Mouse (Mus musculus): ENCODE measurements around the gene Cfap61. TPM values are rescaled to one million over a fixed set of nuclear protein-coding genes. Genes with fewer than 3 reads are reported as not detected.

The Cfap61 gene
- polyA plus RNA-seq, 1 experiment = not detected

DNA sequence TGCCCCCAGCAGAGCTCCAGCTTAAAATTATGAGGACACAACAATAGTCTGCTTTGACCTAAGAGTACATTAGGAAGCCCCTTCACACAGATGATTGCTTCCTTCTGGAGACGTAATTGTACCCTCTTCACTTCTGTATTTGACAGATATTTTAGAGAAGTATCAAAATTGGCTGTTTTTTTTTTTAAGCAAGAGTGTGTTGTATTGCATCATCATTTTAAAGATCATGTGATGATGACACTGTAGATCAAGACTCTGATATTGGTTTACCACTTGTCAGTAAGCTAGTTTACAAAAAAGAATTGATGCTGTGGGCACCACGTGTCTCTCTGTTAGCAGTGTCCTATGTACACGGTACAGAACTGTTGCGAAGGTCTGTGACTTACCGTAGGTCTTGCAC, 18.1 kb downstream of the Cfap61 start:
- H3K4me1 ChIP-seq (ENCODE audit: control insufficient read depth, insufficient read depth, insufficient read length, low read length) = no peaks in the 10 kb centered on the region
- H3K36me3 ChIP-seq (ENCODE audit: control insufficient read depth, insufficient read depth, low read length) = no peaks in the 10 kb centered on the region
- 69% methylated on average over 5 of the region's 5 CpGs for WGBS
- no peak for TF ChIP-seq POLR2A (IDR thresholded peaks at IDR 0.05; ENCODE audit: low read depth, low read length)
- TF ChIP-seq CTCF (IDR thresholded peaks at IDR 0.05; ENCODE audit: extremely low read depth, insufficient read length, insufficient replicate concordance, low read depth, low read length) = no peak
- no peak overlapping the region for H3K27ac ChIP-seq (ENCODE audit: insufficient read depth, low read depth, low read length)
- no peaks in the 10 kb centered on the region for H3K27me3 ChIP-seq (ENCODE audit: control insufficient read depth, insufficient read depth, low read length)
- no peak overlapping the region for H3K4me3 ChIP-seq (ENCODE audit: low read depth, low read length)

GRCm38 (mm10) chr2:145955844-145956243, 21.3 kb downstream of the Cfap61 start:
- no peaks in the 10 kb centered on the region for H3K27me3 ChIP-seq (ENCODE audit: control insufficient read depth, insufficient read depth, low read length)
- H3K4me3 ChIP-seq (ENCODE audit: low read depth, low read length) = no peak overlapping the region
- H3K36me3 ChIP-seq (ENCODE audit: control insufficient read depth, insufficient read depth, low read length) = no peaks in the 10 kb centered on the region
- no peaks in the 10 kb centered on the region for H3K4me1 ChIP-seq (ENCODE audit: control insufficient read depth, insufficient read depth, insufficient read length, low read length)
- no peak overlapping the region for H3K27ac ChIP-seq (ENCODE audit: insufficient read depth, low read depth, low read length)
- no peak for TF ChIP-seq POLR2A (IDR thresholded peaks at IDR 0.05; ENCODE audit: low read depth, low read length)
- no peak for TF ChIP-seq CTCF (IDR thresholded peaks at IDR 0.05; ENCODE audit: extremely low read depth, insufficient read length, insufficient replicate concordance, low read depth, low read length)
- WGBS = 68% methylated on average over 10 of the region's 10 CpGs

DNA sequence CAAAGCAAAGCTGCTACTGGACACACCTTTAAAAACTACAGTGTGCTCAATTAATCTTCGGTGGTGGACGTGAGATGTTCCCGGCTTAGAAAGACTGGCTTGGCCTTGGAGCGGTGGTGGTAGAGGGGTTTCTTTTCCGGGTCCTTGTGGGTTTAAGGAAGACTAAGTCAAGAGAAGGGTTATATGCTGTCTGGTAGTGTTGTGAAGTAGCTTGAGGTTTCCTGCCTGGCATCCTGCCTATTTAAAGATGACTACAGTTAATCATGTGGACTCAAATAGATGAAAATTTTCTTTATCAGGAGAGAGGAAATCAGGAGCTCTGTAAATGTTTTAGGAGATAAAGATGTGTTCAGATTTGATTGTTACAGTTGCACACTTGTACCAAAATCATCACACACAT, 21.7 kb downstream of the Cfap61 start:
- WGBS = 61% methylated on average over 5 of the region's 5 CpGs
- TF ChIP-seq POLR2A (IDR thresholded peaks at IDR 0.05; ENCODE audit: low read depth, low read length) (no peak), CTCF (IDR thresholded peaks at IDR 0.05; ENCODE audit: extremely low read depth, insufficient read length, insufficient replicate concordance, low read depth, low read length) (no peak)
- Histone ChIP-seq H3K4me3 (ENCODE audit: low read depth, low read length) (no peak overlapping the region), H3K27ac (ENCODE audit: insufficient read depth, low read depth, low read length) (no peak overlapping the region), H3K36me3 (ENCODE audit: control insufficient read depth, insufficient read depth, low read length) (no peaks in the 10 kb centered on the region), H3K4me1 (ENCODE audit: control insufficient read depth, insufficient read depth, insufficient read length, low read length) (no peaks in the 10 kb centered on the region), H3K27me3 (ENCODE audit: control insufficient read depth, insufficient read depth, low read length) (no peaks in the 10 kb centered on the region)

DNA sequence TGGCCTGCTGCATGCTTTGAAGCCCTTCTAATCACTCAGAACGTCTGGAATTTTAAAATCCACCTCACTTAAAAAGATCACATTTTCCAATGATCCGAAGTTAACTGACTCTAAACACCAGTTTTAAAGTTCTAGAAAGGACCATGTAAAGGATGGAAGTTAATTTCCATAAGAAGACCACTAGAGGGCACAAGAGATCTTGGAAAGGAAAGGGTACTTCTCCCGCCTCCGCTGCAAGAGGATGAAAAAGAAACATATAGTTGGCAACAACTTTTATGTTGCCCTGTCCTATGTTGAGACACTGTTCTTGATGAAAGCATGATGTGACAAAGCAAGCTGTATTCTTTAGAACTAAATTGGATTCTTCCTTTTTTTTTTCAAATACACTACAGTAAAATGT, 22.9 kb downstream of the Cfap61 start:
- WGBS = 12% methylated on average over 4 of the region's 4 CpGs
- Histone ChIP-seq H3K27me3 (ENCODE audit: control insufficient read depth, insufficient read depth, low read length) (no peaks in the 10 kb centered on the region), H3K4me3 (ENCODE audit: low read depth, low read length) (no peak overlapping the region), H3K4me1 (ENCODE audit: control insufficient read depth, insufficient read depth, insufficient read length, low read length) (no peaks in the 10 kb centered on the region), H3K36me3 (ENCODE audit: control insufficient read depth, insufficient read depth, low read length) (no peaks in the 10 kb centered on the region), H3K27ac (ENCODE audit: insufficient read depth, low read depth, low read length) (no peak overlapping the region)
- TF ChIP-seq POLR2A (IDR thresholded peaks at IDR 0.05; ENCODE audit: low read depth, low read length) (no peak), CTCF (IDR thresholded peaks at IDR 0.05; ENCODE audit: extremely low read depth, insufficient read length, insufficient replicate concordance, low read depth, low read length) (no peak)

- WGBS = 80% methylated on average over 6 of the region's 6 CpGs
- H3K36me3 ChIP-seq (ENCODE audit: control insufficient read depth, insufficient read depth, low read length) = no peaks in the 10 kb centered on the region
- no peak overlapping the region for H3K4me3 ChIP-seq (ENCODE audit: low read depth, low read length)
- TF ChIP-seq CTCF (IDR thresholded peaks at IDR 0.05; ENCODE audit: extremely low read depth, insufficient read length, insufficient replicate concordance, low read depth, low read length) (no peak), POLR2A (IDR thresholded peaks at IDR 0.05; ENCODE audit: low read depth, low read length) (no peak)
- H3K4me1 ChIP-seq (ENCODE audit: control insufficient read depth, insufficient read depth, insufficient read length, low read length) = no peaks in the 10 kb centered on the region
- H3K27me3 ChIP-seq (ENCODE audit: control insufficient read depth, insufficient read depth, low read length) = no peaks in the 10 kb centered on the region
- no peak overlapping the region for H3K27ac ChIP-seq (ENCODE audit: insufficient read depth, low read depth, low read length)
Measured at GRCm38 (mm10) chr2:145958097-145958496, 23.5 kb downstream of the Cfap61 start.

GRCm38 (mm10) chr2:145958551-145958950, 24.0 kb downstream of the Cfap61 start:
- H3K27me3 ChIP-seq (ENCODE audit: control insufficient read depth, insufficient read depth, low read length) = no peaks in the 10 kb centered on the region
- H3K4me3 ChIP-seq (ENCODE audit: low read depth, low read length) = no peak overlapping the region
- no peaks in the 10 kb centered on the region for H3K4me1 ChIP-seq (ENCODE audit: control insufficient read depth, insufficient read depth, insufficient read length, low read length)
- H3K36me3 ChIP-seq (ENCODE audit: control insufficient read depth, insufficient read depth, low read length) = no peaks in the 10 kb centered on the region
- no peak overlapping the region for H3K27ac ChIP-seq (ENCODE audit: insufficient read depth, low read depth, low read length)
- no peak for TF ChIP-seq CTCF (IDR thresholded peaks at IDR 0.05; ENCODE audit: extremely low read depth, insufficient read length, insufficient replicate concordance, low read depth, low read length)
- TF ChIP-seq POLR2A (IDR thresholded peaks at IDR 0.05; ENCODE audit: low read depth, low read length) = no peak
- 73% methylated on average over 7 of the region's 7 CpGs for WGBS

DNA sequence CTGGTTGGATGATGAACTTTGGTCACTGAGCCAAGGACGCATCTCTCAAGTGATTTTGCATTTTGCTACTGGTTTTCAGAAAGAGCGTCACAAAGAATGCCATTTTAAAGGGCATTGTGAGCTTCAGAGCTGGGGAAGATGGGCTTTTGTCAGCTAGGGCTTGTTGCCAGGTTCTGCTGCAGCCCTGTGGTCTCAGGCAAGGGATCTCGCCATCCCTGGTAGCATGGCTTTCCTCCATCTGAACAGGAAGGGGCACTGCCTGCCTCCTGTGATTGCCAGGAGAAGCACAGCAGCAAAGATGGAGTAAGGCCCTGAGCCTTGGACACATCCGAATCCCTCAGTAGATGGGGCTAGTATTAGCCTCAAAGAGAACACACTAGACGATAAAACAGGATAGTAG, 27.3 kb downstream of the Cfap61 start:
- H3K27me3 ChIP-seq (ENCODE audit: control insufficient read depth, insufficient read depth, low read length) = no peaks in the 10 kb centered on the region
- no peaks in the 10 kb centered on the region for H3K4me1 ChIP-seq (ENCODE audit: control insufficient read depth, insufficient read depth, insufficient read length, low read length)
- no peaks in the 10 kb centered on the region for H3K36me3 ChIP-seq (ENCODE audit: control insufficient read depth, insufficient read depth, low read length)
- H3K27ac ChIP-seq (ENCODE audit: insufficient read depth, low read depth, low read length) = no peak overlapping the region
- WGBS = 81% methylated on average over 5 of the region's 5 CpGs
- no peak for TF ChIP-seq POLR2A (IDR thresholded peaks at IDR 0.05; ENCODE audit: low read depth, low read length)
- no peak for TF ChIP-seq CTCF (IDR thresholded peaks at IDR 0.05; ENCODE audit: extremely low read depth, insufficient read length, insufficient replicate concordance, low read depth, low read length)
- no peak overlapping the region for H3K4me3 ChIP-seq (ENCODE audit: low read depth, low read length)

DNA sequence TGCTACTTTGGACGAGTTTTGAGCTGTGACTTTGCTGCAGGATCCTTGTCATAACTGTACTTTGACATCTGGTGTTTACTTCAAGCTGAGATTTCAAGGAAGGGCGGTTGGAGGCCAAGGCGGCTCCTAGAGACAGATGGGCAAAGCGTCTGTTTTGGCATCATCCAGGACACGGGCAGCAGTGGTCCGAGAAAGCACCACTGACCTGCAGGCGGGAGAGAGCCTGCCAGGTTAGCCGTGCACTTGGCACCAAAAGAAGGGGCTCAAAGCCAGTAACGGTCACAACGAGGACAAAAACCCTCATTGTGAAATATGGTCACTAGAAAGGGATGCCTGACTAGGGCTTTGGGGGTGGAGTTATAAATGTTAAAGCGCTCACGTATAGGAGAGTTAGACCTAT, 36.2 kb downstream of the Cfap61 start:
- TF ChIP-seq CTCF (IDR thresholded peaks at IDR 0.05; ENCODE audit: extremely low read depth, insufficient read length, insufficient replicate concordance, low read depth, low read length) (no peak), POLR2A (IDR thresholded peaks at IDR 0.05; ENCODE audit: low read depth, low read length) (no peak)
- Histone ChIP-seq H3K4me3 (ENCODE audit: low read depth, low read length) (no peak overlapping the region), H3K27ac (ENCODE audit: insufficient read depth, low read depth, low read length) (no peak overlapping the region), H3K36me3 (ENCODE audit: control insufficient read depth, insufficient read depth, low read length) (no peaks in the 10 kb centered on the region), H3K27me3 (ENCODE audit: control insufficient read depth, insufficient read depth, low read length) (no peaks in the 10 kb centered on the region), H3K4me1 (ENCODE audit: control insufficient read depth, insufficient read depth, insufficient read length, low read length) (no peaks in the 10 kb centered on the region)
- 75% methylated on average over 12 of the region's 12 CpGs for WGBS
